Mouse (Mus musculus) neural tube, embryonic 12.5 days (tissue): ENCODE data around the gene Bend6. TPM values are rescaled to one million over a fixed set of nuclear protein-coding genes. Genes with fewer than 3 reads are reported as not detected.
"Not testable (repeated sequence)": the region's sequence is repeated elsewhere in the genome, so short reads cannot be mapped to it uniquely, and the experiment has no call there.

Experiments used
- ATAC-seq: fragments of 200-750 bp; cut with Nextera tagmentation; 2 replicates; pipeline ENCODE4 v1.8.0; 2017; ENCODE audit warnings: low read depth, mild to moderate bottlenecking, moderate TSS enrichment, moderate library complexity; ENCODE audit not compliant: low FRiP score
- H3K27ac ChIP-seq: fragments of 300-500 bp; sonication (generic); 2 replicates; pipeline ENCODE4 v1.5.1; 2016
- H3K27me3 ChIP-seq: fragments of 300-500 bp; sonication (generic); replicated peaks from 2 replicates; pipeline ENCODE4 v1.6.1; 2016; ENCODE audit warnings: mild to moderate bottlenecking
- H3K36me3 ChIP-seq: fragments of 300-500 bp; sonication (generic); 2 replicates; pipeline ENCODE4 v1.6.1; 2016; ENCODE audit warnings: mild to moderate bottlenecking
- H3K4me1 ChIP-seq: fragments of 300-500 bp; sonication (generic); 2 replicates; pipeline ENCODE4 v1.6.1; 2016
- H3K4me2 ChIP-seq: fragments of 300-500 bp; sonication (generic); replicated peaks from 2 replicates; pipeline ENCODE4 v1.6.1; 2016; ENCODE audit warnings: mild to moderate bottlenecking
- H3K4me3 ChIP-seq: fragments of 300-500 bp; sonication (generic); 2 replicates; pipeline ENCODE4 v1.5.1; 2016
- H3K9ac ChIP-seq: fragments of 300-500 bp; sonication (generic); 2 replicates; pipeline ENCODE4 v1.6.1; 2016; ENCODE audit warnings: mild to moderate bottlenecking
- H3K9me3 ChIP-seq: fragments of 300-500 bp; sonication (generic); 2 replicates; pipeline ENCODE4 v1.6.1; 2016; ENCODE audit warnings: mild to moderate bottlenecking
- WGBS: fragments of 180-500 bp; shearing (Covaris S2); methylation state at CpG from one replicate; pipeline ENCODE4 v1.1.7; 2016; 5-methylcytosine and 5-hydroxymethylcytosine counted together
- polyA plus RNA-seq: library from polyadenylated mRNA; unstranded; fragments of >200 nt; fragmentation: Nextera tagmentation; extraction: Ambion mirVana; gene quantifications from 2 replicates; pipeline ENCODE4 v1.2.1, GENCODE M21; 2016

Gene Bend6
- polyA plus RNA-seq, 1 experiment from 2014 or later, result 6.1 TPM

DNA sequence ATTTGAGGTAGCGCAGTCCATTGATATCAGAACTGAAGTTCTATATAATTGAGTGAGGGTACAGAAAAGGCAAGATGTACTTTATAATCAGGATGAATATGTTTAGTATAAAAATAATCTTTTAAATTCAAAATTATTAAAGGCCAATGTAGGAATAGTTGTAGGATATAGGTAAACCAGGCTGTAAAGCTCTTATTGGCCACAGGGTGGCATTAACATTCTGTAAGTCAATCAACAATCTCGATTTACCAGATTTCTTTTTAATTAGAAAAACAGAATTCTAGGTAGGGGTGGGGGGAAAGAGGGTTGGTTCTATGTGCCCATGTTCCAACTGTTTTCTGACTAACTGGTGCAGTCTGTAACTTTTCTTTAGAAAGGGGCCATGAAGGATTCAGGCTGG, 60.8 kb downstream of the Bend6 start:
- Histone ChIP-seq H3K9me3 (no peaks in the 10 kb centered on the region), H3K27me3 (no peaks in the 10 kb centered on the region), H3K4me2 (no peak overlapping the region), H3K9ac (no peak overlapping the region), H3K4me3 (no peak overlapping the region), H3K4me1 (no peaks in the 10 kb centered on the region), H3K36me3 (no peaks in the 10 kb centered on the region), H3K27ac (no peak overlapping the region)
- WGBS, result 95% methylated on average over 2 of the region's 2 CpGs
- ATAC-seq, result no peak

DNA sequence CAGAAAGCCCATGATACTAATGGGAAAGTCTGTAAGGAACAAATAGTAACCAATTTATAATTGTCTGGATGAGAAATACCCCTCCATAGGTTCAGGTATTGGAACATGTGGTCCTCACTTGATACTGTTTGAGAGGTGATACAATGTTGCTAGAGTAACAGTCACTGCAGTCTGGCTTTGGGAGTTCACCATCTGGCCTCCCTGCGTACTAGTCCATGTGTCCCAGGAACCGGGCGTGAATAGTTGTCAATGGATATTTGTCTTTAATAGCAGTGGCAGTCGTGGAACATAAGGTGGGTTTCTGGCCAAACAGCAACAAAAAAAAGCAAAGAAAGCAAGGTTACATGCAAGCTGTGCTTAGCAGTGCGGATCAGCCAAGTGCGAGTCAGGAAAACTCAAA, 63.8 kb downstream of the Bend6 start:
- no peaks in the 10 kb centered on the region for H3K27me3 ChIP-seq
- H3K4me3 ChIP-seq, result no peak overlapping the region
- H3K9ac ChIP-seq, result no peak overlapping the region
- no peaks in the 10 kb centered on the region for H3K9me3 ChIP-seq
- no peaks in the 10 kb centered on the region for H3K4me1 ChIP-seq
- H3K27ac ChIP-seq, result no peak overlapping the region
- ATAC-seq, result no peak
- no peaks in the 10 kb centered on the region for H3K36me3 ChIP-seq
- no peak overlapping the region for H3K4me2 ChIP-seq
- 78% methylated on average over 6 of the region's 6 CpGs for WGBS

DNA sequence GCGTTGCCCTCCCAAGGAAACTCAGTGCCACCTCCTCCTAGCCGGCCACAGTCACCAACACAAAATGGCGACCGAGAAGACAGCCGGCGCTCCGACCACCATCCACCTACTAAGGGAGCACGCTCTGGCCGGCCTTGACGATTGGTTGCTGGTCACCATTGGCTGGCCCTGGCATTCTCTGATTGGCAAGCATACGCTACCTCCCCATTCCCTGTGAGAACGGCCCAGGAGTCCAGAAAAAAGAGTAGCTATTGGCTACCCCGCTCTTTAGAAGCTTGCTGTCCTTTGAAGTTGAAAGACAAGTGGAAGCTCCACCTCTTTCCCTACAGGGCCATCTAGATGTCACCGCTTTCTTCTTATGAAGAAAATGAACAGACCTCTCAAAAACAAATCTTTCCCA, 68.7 kb downstream of the Bend6 start:
- H3K27ac ChIP-seq, H3K27me3 ChIP-seq, H3K4me1 ChIP-seq, ATAC-seq, H3K4me2 ChIP-seq, H3K4me3 ChIP-seq, H3K9me3 ChIP-seq, H3K36me3 ChIP-seq, H3K9ac ChIP-seq: not testable (repeated sequence)
- 94% methylated on average over 14 of the region's 14 CpGs for WGBS

DNA sequence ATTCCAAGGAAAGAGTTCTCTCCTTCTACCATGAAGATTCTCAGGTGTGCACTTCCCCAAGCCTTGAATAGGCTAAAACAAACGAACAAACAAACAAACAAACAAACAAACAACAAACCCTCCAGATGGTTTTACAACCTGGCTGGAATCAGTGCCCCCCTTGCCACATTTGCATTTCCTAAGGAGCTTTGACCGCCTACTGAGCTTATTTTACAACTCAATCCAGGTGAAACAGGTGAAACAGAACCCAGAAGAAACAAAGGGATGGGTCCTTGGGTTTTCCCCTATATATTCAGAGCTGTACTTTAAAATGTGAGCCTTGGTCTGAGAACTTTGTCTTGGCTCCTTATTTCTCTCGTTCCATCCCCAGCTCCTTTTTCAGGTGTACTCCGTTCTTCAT, 77.0 kb downstream of the Bend6 start:
- H3K27me3 ChIP-seq, result no peaks in the 10 kb centered on the region
- H3K9ac ChIP-seq, result no peak overlapping the region
- H3K9me3 ChIP-seq, result no peaks in the 10 kb centered on the region
- ATAC-seq, result no peak
- 81% methylated on average over 4 of the region's 4 CpGs for WGBS
- no peak overlapping the region for H3K4me3 ChIP-seq
- no peak overlapping the region for H3K4me2 ChIP-seq
- H3K27ac ChIP-seq, result no peak overlapping the region
- no peaks in the 10 kb centered on the region for H3K36me3 ChIP-seq
- H3K4me1 ChIP-seq, result no peaks in the 10 kb centered on the region

DNA sequence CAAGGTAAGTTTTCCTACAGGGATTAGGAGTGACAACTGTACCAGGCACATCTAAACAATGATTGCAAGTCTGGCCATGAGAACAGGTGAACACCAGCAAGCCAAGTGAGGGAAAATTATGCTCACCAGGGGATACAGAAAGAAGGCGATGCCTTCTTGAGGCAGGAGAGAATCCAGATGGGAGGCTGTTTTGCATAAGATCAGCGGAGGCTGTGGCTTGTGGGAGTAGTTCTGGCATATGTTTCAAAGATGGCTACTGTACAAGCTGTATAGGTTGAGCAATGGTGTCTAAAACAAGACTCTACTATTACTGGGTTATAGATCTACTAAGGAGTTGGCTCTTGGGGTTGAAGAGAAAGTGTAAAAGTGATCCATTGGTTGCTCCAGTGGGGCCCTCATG, 89.7 kb downstream of the Bend6 start:
- WGBS, result 78% methylated on average over 2 of the region's 2 CpGs
- H3K4me3 ChIP-seq, result no peak overlapping the region
- H3K4me2 ChIP-seq, result no peak overlapping the region
- peaks cover 5% of the 10 kb centered on the region for H3K4me1 ChIP-seq
- H3K9ac ChIP-seq, result no peak overlapping the region
- ATAC-seq, result no peak
- no peaks in the 10 kb centered on the region; the same call in 1 of the 2 replicates for H3K36me3 ChIP-seq
- H3K27me3 ChIP-seq, result no peaks in the 10 kb centered on the region
- H3K9me3 ChIP-seq, result no peaks in the 10 kb centered on the region
- H3K27ac ChIP-seq, result no peak overlapping the region

DNA sequence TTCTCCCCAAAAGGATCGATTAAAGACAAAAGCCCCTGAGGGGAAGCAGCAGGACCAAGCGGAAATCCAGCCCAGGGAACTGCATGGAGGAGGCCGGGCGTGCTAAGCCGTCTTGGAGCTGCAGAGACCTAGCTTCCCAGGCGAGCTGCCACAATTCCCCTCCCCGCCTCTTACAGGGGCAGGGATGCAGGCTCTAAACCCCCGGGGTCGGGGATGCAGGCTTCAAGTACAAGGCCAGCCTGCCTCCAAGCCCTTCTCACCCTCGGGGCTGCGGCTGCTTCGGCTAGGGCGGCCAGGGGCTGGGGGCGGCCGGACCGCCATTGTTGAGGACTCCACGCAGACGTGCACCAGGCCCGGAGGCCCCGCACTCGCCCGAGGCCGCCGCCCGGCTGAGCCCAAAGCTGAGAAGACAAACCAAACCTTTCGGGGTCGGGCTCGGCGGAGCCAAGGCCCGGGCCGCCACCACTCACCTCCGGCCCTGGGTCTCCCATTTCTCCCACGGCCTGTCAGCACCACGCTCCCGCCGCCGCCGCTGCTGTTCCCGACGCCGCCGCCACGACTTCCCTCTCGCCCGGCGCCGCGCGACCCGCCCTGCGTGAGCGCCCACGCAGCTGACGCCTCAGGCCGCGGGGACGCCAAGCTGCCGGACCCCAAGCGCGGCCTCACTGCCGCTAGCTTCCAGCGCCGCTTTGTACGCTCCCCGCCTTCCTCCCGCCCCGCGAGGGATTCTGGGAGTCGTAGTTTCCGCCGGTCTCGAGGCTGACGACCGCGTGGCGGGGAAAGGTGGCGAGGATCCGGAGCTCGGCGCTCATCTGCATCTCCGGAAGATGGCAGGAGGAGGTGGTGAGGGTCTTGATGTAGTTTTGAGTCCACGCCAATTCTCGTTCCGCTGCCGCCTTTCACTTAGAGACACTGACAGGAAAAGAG, 93.5 kb downstream of the Bend6 start, which contains the start of gene Zfp451:
Zfp451 (minus strand) TSS at position 728 of the 927 bp plus-strand sequence.
- WGBS, result under 1% methylated on average over 85 of the region's 85 CpGs
- Histone ChIP-seq H3K27me3 (no peaks in the 10 kb centered on the region), H3K27ac (peak within 1 kb of the TSS; percentile 86), H3K36me3 (peaks cover 27% of the 10 kb centered on the region), H3K4me2 (peak within 1 kb of the TSS; percentile 70), H3K9ac (peak within 1 kb of the TSS; percentile 94), H3K4me1 (peaks cover 12% of the 10 kb centered on the region), H3K4me3 (peak within 1 kb of the TSS; percentile 90), H3K9me3 (no peaks in the 10 kb centered on the region)
- ATAC-seq, result peak; percentile 96

DNA sequence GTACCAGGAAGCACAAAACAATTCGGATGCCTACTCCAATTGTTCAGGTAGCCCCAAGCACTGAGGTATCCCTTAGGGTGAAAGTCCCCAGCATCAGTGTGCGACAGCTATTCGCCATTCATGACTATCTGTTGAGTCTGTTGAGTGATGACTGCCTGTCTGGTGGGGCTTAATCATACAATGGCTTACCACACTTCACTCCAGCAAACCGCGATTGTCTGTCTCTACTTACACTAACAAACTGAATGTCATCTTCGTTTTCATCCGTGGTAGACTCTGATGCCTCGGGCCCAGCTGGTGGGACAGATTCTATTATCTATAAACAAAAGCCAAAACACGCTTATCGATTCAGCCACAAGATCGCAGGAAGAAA, 94.1 kb downstream of the Bend6 start:
- H3K36me3 ChIP-seq, result peaks cover 31% of the 10 kb centered on the region
- no peaks in the 10 kb centered on the region for H3K27me3 ChIP-seq
- peak overlapping the region; percentile 70 for H3K4me2 ChIP-seq
- peak overlapping the region; percentile 94 for H3K9ac ChIP-seq
- peak overlapping the region; percentile 90 for H3K4me3 ChIP-seq
- peak overlapping the region; percentile 86 for H3K27ac ChIP-seq
- ATAC-seq, result peak; percentile 48
- no peaks in the 10 kb centered on the region for H3K9me3 ChIP-seq
- peaks cover 12% of the 10 kb centered on the region for H3K4me1 ChIP-seq
- WGBS, result 12% methylated on average over 11 of the region's 11 CpGs

DNA sequence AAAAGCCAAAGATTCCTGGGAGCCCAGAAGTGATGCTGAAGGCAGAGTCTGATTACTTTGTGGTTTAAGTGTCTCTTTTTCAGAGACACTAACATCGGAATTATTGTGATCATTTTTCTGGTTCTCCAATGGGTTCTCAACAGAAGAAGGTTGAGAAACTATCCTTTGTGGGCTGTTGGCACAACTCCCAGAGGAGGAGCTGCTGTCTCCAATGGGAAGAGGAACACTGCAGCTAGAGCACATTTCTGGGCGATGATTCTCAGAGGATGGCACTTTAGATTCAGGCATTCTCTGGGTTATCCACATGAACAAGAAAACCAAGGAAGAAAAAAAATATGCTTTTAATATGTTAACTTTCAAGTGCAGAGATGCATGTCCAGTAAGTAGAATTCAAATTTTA, 104.3 kb downstream of the Bend6 start:
- Histone ChIP-seq H3K4me1 (no peaks in the 10 kb centered on the region), H3K4me2 (no peak overlapping the region), H3K27me3 (no peaks in the 10 kb centered on the region), H3K36me3 (peaks cover 64% of the 10 kb centered on the region), H3K27ac (no peak overlapping the region), H3K9ac (no peak overlapping the region), H3K4me3 (no peak overlapping the region), H3K9me3 (no peaks in the 10 kb centered on the region)
- ATAC-seq, result no peak
- WGBS, result 95% methylated on average over 2 of the region's 2 CpGs

Other genes with a start within 250 kb of the Bend6 start
- gene Prim2, start 238.0 kb downstream of the Bend6 start, polyA plus RNA-seq, result 30.5 and 32.2 TPM in 2 replicates
- 29.1 and 29.7 TPM in 2 replicates for gene Rab23, start 187.9 kb downstream of the Bend6 start, polyA plus RNA-seq
- 20.2 and 20.8 TPM in 2 replicates for gene Bag2, start 150.0 kb downstream of the Bend6 start, polyA plus RNA-seq
- gene Zfp451, start 93.2 kb downstream of the Bend6 start, polyA plus RNA-seq, result 43.5 and 47.6 TPM in 2 replicates
- 42.8 and 49.1 TPM in 2 replicates for gene Dst, start 409 bp upstream of the Bend6 start, polyA plus RNA-seq